Mouse (Mus musculus): ENCODE data around the gene Ctns. TPM values are rescaled to one million over a fixed set of nuclear protein-coding genes. Genes with fewer than 3 reads are reported as not detected.

The Ctns gene
- 26.6 and 26.9 TPM in 2 replicates for polyA plus RNA-seq (2012; rRNA removed)

DNA sequence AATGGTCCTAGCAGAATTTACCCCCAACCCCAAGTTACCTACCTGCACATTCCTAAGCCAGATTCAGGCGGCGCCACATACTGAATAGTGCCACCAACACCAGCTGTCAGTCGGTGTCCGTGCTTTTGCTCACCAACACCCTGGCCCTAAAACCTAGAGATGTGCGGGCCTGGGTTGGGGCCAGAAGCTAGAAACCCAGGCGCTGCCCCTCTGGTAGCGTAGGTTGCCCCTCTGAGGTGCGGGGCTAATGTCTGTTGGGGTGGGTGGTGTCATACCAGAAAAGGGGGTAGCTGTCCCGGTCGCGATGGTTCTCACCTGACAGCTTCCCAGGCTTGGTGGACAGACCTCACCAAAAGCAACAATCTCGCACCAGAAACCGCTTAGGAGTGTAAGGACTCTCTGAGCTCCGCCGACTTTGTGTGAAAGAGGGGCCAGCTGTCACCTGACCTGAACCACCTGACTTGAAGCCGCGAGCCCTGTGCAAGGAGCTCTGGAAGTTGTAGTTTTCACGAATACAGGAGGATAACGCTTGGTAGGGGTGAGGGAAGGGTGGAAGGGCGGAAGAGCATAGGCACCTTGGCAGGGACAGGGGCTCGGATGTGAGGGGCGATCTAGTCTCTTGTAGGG is at the start of gene Ctns:
TSS of gene Ctns (minus strand) at position 440 of the 627 bp plus-strand sequence.
- TF ChIP-seq CTCF (IDR thresholded peaks at IDR 0.05; ENCODE audit: borderline replicate concordance, insufficient read depth, low read depth, low read length), result no peak
- peak; percentile 93 for TF ChIP-seq POLR2A (IDR thresholded peaks at IDR 0.05; ENCODE audit: borderline replicate concordance, insufficient read depth, low read length)
- WGBS, result under 1% methylated on average over 22 of the region's 22 CpGs
- DNase-seq, result peak in 1 of 2 experiments; percentile 92

DNA sequence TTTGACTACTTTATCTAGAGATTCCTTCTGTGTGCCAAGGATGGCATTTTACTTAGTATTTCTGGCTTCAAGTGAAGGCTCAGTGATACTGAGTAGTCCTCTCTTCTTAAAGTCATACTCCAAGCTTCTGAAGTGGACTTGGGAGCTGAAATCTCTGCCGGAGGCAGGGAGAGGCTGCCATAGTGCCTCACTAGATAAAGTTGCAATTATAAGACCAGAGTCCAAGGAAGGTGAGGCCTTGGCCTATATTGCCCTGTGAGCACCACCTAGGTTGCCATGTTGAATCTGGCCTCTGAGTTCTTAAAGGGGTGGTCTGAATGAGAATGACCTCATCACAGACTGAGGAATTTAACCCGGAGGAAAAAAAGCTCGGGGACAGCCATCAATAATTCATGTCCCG is 43.9 kb upstream of the Ctns start:
- no peak for DNase-seq
- no peak overlapping the region for H3K4me3 ChIP-seq (replicated peaks; ENCODE audit: insufficient read depth, low read depth, low read length)
- H3K27me3 ChIP-seq (ENCODE audit: control insufficient read depth, insufficient read depth, low read length), result no peaks in the 10 kb centered on the region
- TF ChIP-seq POLR2A (IDR thresholded peaks at IDR 0.05; ENCODE audit: borderline replicate concordance, insufficient read depth, low read length) (no peak), CTCF (IDR thresholded peaks at IDR 0.05; ENCODE audit: borderline replicate concordance, insufficient read depth, low read depth, low read length) (no peak)
- H3K4me1 ChIP-seq (ENCODE audit: control insufficient read depth, insufficient read depth, low read length), result no peaks in the 10 kb centered on the region
- H3K27ac ChIP-seq (ENCODE audit: insufficient read depth, low read length), result no peak overlapping the region
- 90% methylated on average over 4 of the region's 4 CpGs for WGBS

More for the DNA sequence above, at the start of gene Ctns:
- Histone ChIP-seq H3K4me3 (replicated peaks; ENCODE audit: insufficient read depth, low read depth, low read length) (peak within 1 kb of the TSS; percentile 70), H3K4me1 (ENCODE audit: control insufficient read depth, insufficient read depth, low read length) (peaks cover 7% of the 10 kb centered on the region), H3K27me3 (ENCODE audit: control insufficient read depth, insufficient read depth, low read length) (no peaks in the 10 kb centered on the region), H3K27ac (ENCODE audit: insufficient read depth, low read length) (peak within 1 kb of the TSS; percentile 53)

DNA sequence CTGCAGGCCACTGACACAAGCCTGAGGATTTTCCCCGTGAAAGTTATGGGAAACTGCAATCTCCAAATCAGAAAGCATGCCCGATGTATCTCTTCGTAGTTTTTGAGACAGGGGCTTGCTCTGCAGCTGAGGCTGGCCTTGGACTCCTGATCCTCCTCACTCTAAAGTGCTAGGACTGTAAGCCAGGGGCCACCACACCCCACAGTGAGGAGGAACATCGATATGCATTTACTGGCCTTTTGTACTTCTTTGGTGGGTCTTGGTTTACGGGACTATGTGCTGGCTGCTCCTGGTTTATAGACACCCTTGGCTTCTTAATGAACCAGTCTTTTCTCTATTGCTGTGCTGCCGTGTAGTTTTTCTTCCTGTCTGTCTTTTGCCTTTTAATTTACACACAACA is 43.4 kb upstream of the Ctns start:
- H3K4me1 ChIP-seq (ENCODE audit: control insufficient read depth, insufficient read depth, low read length), result no peaks in the 10 kb centered on the region
- no peak for DNase-seq
- no peaks in the 10 kb centered on the region for H3K27me3 ChIP-seq (ENCODE audit: control insufficient read depth, insufficient read depth, low read length)
- H3K27ac ChIP-seq (ENCODE audit: insufficient read depth, low read length), result no peak overlapping the region
- WGBS, result 82% methylated on average over 6 of the region's 6 CpGs
- TF ChIP-seq CTCF (IDR thresholded peaks at IDR 0.05; ENCODE audit: borderline replicate concordance, insufficient read depth, low read depth, low read length) (no peak), POLR2A (IDR thresholded peaks at IDR 0.05; ENCODE audit: borderline replicate concordance, insufficient read depth, low read length) (no peak)
- H3K4me3 ChIP-seq (replicated peaks; ENCODE audit: insufficient read depth, low read depth, low read length), result no peak overlapping the region

DNA sequence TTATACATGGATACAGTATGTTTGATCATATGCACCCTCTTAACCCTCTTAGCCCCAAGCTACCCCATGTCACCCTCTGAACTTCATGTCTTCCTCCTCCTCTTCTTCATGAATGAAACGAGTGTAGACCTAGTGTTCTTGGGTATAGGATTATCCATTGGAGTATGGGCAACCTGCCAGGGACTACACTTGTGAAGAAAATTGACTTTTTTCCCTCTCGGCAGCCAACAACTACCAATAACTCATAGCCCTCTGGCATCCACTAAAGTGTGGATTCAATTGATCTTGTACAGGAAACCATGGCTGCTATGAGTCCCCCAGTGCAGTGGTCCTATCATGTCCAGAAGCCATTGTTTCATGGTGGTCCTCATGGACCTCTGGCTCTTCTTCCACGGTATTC is 37.9 kb upstream of the Ctns start:
- Histone ChIP-seq H3K27me3 (ENCODE audit: control insufficient read depth, insufficient read depth, low read length) (no peaks in the 10 kb centered on the region), H3K4me1 (ENCODE audit: control insufficient read depth, insufficient read depth, low read length) (no peaks in the 10 kb centered on the region), H3K4me3 (replicated peaks; ENCODE audit: insufficient read depth, low read depth, low read length) (no peak overlapping the region), H3K27ac (ENCODE audit: insufficient read depth, low read length) (no peak overlapping the region)
- 55% methylated on average over 3 of the region's 3 CpGs for whole genome bisulfite sequencing
- TF ChIP-seq POLR2A (IDR thresholded peaks at IDR 0.05; ENCODE audit: borderline replicate concordance, insufficient read depth, low read length), result no peak
- no peak for TF ChIP-seq CTCF (IDR thresholded peaks at IDR 0.05; ENCODE audit: borderline replicate concordance, insufficient read depth, low read depth, low read length)
- no peak for DNase-seq

DNA sequence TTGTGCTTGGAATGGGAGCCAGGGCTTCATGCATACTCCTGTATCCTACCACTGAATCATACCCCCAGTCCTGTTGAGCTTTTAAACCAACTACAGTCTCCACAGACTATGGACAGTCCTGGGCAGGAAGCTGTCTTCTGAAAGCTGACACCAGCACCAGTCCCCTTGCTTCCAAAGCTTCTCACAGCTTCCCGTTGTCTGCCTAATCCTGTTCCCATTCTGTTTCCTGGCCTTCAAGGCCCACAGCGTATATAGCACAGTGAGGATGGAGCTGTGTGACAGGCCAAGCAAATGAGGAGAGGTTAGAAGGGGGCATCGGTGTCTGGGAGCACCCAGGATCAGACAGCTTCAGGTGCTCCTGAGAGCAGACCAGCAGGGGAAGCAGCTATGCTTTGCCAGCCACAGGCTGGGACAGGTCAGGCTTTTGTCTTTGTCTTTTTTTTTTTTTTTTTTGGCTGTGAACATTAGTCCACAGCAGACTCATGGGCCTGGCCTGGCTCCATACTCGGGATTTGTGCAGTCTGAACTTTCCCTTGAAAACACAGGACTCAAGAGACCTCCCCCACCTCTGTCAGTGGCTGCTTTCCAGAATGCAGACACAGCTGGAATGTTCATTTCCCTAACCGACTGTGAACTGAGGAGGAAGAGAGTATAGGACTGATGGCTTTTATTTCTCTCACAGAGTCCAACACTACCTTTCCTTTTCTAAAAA is 37.3 kb upstream of the Ctns start:
- 27% methylated on average over 5 of the region's 5 CpGs for WGBS
- Histone ChIP-seq H3K27me3 (ENCODE audit: control insufficient read depth, insufficient read depth, low read length) (no peaks in the 10 kb centered on the region), H3K4me1 (ENCODE audit: control insufficient read depth, insufficient read depth, low read length) (no peaks in the 10 kb centered on the region), H3K27ac (ENCODE audit: insufficient read depth, low read length) (no peak overlapping the region), H3K4me3 (replicated peaks; ENCODE audit: insufficient read depth, low read depth, low read length) (no peak overlapping the region)
- no peak for TF ChIP-seq POLR2A (IDR thresholded peaks at IDR 0.05; ENCODE audit: borderline replicate concordance, insufficient read depth, low read length)
- TF ChIP-seq CTCF (IDR thresholded peaks at IDR 0.05; ENCODE audit: borderline replicate concordance, insufficient read depth, low read depth, low read length), result no peak
- DNase-seq, result no peak

DNA sequence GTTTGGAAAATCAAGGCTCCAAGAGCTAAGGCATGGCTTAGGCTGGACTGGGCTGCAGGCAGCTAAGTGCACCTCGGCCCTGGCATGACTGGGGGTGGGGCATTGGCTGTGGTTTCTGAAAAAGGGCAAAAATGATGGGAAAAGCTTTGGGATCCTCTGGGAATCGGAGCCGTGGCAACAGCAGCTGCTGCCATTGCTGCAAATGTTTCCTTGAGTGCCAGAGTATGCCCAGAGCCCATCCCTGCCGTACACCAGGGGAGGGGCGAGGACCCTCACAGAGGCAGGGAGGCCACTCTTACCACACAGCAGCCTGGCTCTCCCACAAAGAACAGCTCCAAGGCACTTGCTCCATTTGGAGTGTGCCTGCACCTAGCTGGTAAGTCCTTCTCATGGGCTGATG is 35.1 kb upstream of the Ctns start, which contains the start of gene Trpv1:
TSS of gene Trpv1 (plus strand) at position 301 of the 400 bp plus-strand sequence.
- no peak within 1 kb of the TSS for H3K4me3 ChIP-seq (replicated peaks; ENCODE audit: insufficient read depth, low read depth, low read length)
- H3K27me3 ChIP-seq (ENCODE audit: control insufficient read depth, insufficient read depth, low read length), result no peaks in the 10 kb centered on the region
- WGBS, result 38% methylated on average over 5 of the region's 5 CpGs
- no peak for DNase-seq
- H3K4me1 ChIP-seq (ENCODE audit: control insufficient read depth, insufficient read depth, low read length), result no peaks in the 10 kb centered on the region
- no peak within 1 kb of the TSS for H3K27ac ChIP-seq (ENCODE audit: insufficient read depth, low read length)
- TF ChIP-seq CTCF (IDR thresholded peaks at IDR 0.05; ENCODE audit: borderline replicate concordance, insufficient read depth, low read depth, low read length), result no peak
- TF ChIP-seq POLR2A (IDR thresholded peaks at IDR 0.05; ENCODE audit: borderline replicate concordance, insufficient read depth, low read length), result no peak

DNA sequence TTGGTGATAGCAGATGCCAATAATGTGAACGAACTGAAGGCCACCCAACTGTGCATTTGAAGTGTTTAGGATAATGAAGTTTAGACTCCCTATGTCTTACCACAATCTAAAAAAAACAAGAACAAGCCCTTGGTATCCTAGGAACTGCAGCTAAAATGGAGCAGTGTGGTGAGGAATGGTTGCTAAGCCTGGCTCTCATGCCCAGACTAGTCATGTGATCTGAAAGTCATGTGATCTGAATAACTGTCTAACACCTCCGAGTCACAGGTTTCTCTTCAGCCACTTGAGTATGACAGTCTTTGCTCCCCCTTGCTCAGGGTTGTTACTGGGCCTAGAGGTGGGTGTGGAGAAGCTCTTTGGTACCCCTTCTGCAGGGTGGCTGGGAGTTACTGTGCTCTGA is 33.7 kb upstream of the Ctns start:
- TF ChIP-seq CTCF (IDR thresholded peaks at IDR 0.05; ENCODE audit: borderline replicate concordance, insufficient read depth, low read depth, low read length), result no peak
- TF ChIP-seq POLR2A (IDR thresholded peaks at IDR 0.05; ENCODE audit: borderline replicate concordance, insufficient read depth, low read length), result no peak
- no peak for DNase-seq
- Histone ChIP-seq H3K4me3 (replicated peaks; ENCODE audit: insufficient read depth, low read depth, low read length) (no peak overlapping the region), H3K4me1 (ENCODE audit: control insufficient read depth, insufficient read depth, low read length) (no peaks in the 10 kb centered on the region), H3K27me3 (ENCODE audit: control insufficient read depth, insufficient read depth, low read length) (no peaks in the 10 kb centered on the region), H3K27ac (ENCODE audit: insufficient read depth, low read length) (no peak overlapping the region)
- WGBS, result 34% methylated on average over 2 of the region's 2 CpGs

DNA sequence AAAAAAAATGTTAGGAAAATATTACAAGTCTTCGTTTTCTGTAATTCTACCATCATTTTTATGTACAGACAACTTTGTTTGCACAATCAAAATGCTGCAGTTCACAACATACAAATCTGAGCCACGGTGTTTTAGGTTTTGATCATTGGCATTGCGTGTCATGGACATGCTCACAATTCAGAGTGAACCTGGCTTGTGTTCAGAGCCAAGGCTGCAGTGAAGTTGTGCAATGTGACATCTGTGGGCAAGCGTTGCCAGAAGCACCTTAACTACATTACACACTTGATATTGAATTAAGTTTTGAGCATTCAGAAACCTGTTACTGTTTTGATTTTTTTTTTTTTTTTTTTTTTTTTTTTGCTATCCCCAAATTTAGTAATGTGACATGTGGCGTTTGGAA is 31.2 kb upstream of the Ctns start:
- WGBS, result 79% methylated on average over 5 of the region's 5 CpGs
- no peak for DNase-seq
- Histone ChIP-seq H3K4me1 (ENCODE audit: control insufficient read depth, insufficient read depth, low read length) (no peaks in the 10 kb centered on the region), H3K27ac (ENCODE audit: insufficient read depth, low read length) (no peak overlapping the region), H3K4me3 (replicated peaks; ENCODE audit: insufficient read depth, low read depth, low read length) (no peak overlapping the region), H3K27me3 (ENCODE audit: control insufficient read depth, insufficient read depth, low read length) (no peaks in the 10 kb centered on the region)
- no peak for TF ChIP-seq CTCF (IDR thresholded peaks at IDR 0.05; ENCODE audit: borderline replicate concordance, insufficient read depth, low read depth, low read length)
- TF ChIP-seq POLR2A (IDR thresholded peaks at IDR 0.05; ENCODE audit: borderline replicate concordance, insufficient read depth, low read length), result no peak
